Mouse (Mus musculus) layer of hippocampus, adult 2 months (tissue): ENCODE measurements around the gene Atoh7. TPM values are rescaled to one million over a fixed set of nuclear protein-coding genes. Genes with fewer than 3 reads are reported as not detected.
"Not testable (repeated sequence)": the region's sequence is repeated elsewhere in the genome, so short reads cannot be mapped to it uniquely, and the experiment has no call there.

Experiments used
- DNase-seq, 2 experiments: peaks; one replicate each; pipeline ENCODE4 v3.0.0; 2022; ENCODE audit warnings: low spot score in 2 of 2
- H3K27ac ChIP-seq: fragments of 200-600 bp; 2 replicates; pipeline ENCODE4 v1.8.1; 2022
- H3K4me3 ChIP-seq: fragments of 200-600 bp; 2 replicates; pipeline ENCODE4 v1.8.1; 2022; ENCODE audit warnings: mild to moderate bottlenecking
- CTCF ChIP-seq: fragments of 200-600 bp; conservative IDR thresholded peaks from 2 replicates; pipeline ENCODE4 v1.8.1; 2022; ENCODE audit warnings: antibody characterized with exemption, mild to moderate bottlenecking, moderate library complexity
- long read RNA-seq, 2 experiments: library from polyadenylated mRNA; stranded (forward); transcript quantifications; one replicate each; pipeline ENCODE4 v2.0.0; 2021; ENCODE audit warnings: borderline mapping rate in 2 of 2
- total RNA-seq, 2 experiments: library from RNA; stranded (reverse); gene quantifications; 2 replicates each; pipeline ENCODE4 v1.2.3; 2021

Gene Atoh7
- 1 to 10 TPM; 1.7 to 2.0 TPM for total RNA-seq
- long read RNA-seq, experiment 1, partial matches to known transcripts = 0 of 3 reads
- long read RNA-seq, experiment 1, other reads (novel, unspliced or antisense) = 0 of 3 reads
- long read RNA-seq, experiment 2, transcript Atoh7-201 (1 exons, 1,629 nt) = major isoform, 7 of 9 reads
- long read RNA-seq, experiment 2, partial matches to known transcripts = 0 of 9 reads
- long read RNA-seq, experiment 2, other reads (novel, unspliced or antisense) = 0 of 9 reads

DNA sequence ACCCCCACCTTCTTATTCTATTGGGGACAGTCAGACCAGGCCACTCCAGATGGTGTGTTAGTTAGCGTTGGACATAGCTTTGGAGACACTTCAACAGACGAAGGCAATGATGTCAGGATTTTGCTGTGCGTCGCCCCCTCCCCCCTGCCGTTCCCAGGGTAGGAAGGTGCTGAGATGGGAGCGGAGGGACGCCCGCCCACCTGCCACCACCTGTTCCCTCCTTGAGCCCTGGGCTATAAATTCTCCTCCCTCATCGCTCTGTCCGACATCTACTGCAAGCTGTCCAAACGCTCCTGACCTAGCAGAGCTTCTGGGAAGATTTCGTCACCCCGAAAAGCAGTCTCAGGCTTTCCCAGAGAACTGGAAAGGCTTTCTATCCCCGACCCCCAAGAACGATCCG, at the start of gene Atoh7:
Atoh7 (plus strand) TSS at position 131 of the 400 bp plus-strand sequence.
- peak in 1 of 2 experiments; percentile 25 for DNase-seq
- peak within 1 kb of the TSS; percentile 88 for H3K27ac ChIP-seq

GRCm38 (mm10) chr10:63051267-63051666, 48.2 kb upstream of the Atoh7 start:
- TF ChIP-seq CTCF = no peak
- no peak overlapping the region for H3K27ac ChIP-seq
- DNase-seq = no peak
- no peak overlapping the region for H3K4me3 ChIP-seq

More for the DNA sequence above, at the start of gene Atoh7:
- peak within 1 kb of the TSS; percentile 65 for H3K4me3 ChIP-seq
- TF ChIP-seq CTCF = no peak

GRCm38 (mm10) chr10:63052011-63052410, 47.4 kb upstream of the Atoh7 start:
- DNase-seq = no peak
- no peak overlapping the region for H3K4me3 ChIP-seq
- H3K27ac ChIP-seq = no peak overlapping the region
- TF ChIP-seq CTCF = no peak

- H3K27ac ChIP-seq = no peak overlapping the region
- no peak for TF ChIP-seq CTCF
- no peak for DNase-seq
- no peak overlapping the region for H3K4me3 ChIP-seq
Measured at GRCm38 (mm10) chr10:63053007-63053406, 46.4 kb upstream of the Atoh7 start.

GRCm38 (mm10) chr10:63054071-63054470, 45.4 kb upstream of the Atoh7 start:
- H3K4me3 ChIP-seq, H3K27ac ChIP-seq, DNase-seq: not testable (repeated sequence)

DNA sequence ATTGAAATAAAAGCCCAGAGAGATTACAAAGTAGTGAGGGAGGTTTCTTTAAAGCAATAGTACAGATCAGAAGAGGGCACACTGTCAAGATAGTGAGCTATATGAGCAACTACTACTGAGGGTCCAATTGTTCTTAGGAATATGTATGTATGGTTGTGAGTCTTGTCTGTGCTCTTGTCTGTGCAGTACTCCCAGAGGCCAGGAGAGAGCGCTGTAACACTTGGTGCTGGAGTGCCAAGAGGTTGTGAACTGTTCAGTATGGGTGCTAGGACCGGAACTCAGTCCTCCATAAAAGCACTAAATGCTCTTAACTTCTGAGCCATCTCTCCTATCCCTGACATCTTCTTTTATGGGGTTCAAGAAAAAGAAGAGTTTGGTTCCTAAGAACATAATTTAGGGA, 44.9 kb upstream of the Atoh7 start:
- Histone ChIP-seq H3K4me3 (no peak overlapping the region), H3K27ac (no peak overlapping the region)
- peak; percentile 33 for TF ChIP-seq CTCF

GRCm38 (mm10) chr10:63056966-63057750, 42.3 kb upstream of the Atoh7 start:
- Histone ChIP-seq H3K4me3 (no peak overlapping the region), H3K27ac (no peak overlapping the region)
- DNase-seq = no peak
- no peak for TF ChIP-seq CTCF

More for the DNA sequence above, 44.9 kb upstream of the Atoh7 start:
- DNase-seq = no peak

- no peak for TF ChIP-seq CTCF
- Histone ChIP-seq H3K27ac (no peak within 1 kb of the TSS), H3K4me3 (no peak within 1 kb of the TSS)
- DNase-seq = no peak
Measured at GRCm38 (mm10) chr10:63059862-63060261, 39.6 kb upstream of the Atoh7 start, which contains the start of gene Pbld1. Gene Pbld1, plus strand, starts transcription at chr10:63060162.

- no peak for TF ChIP-seq CTCF
- DNase-seq = no peak
- Histone ChIP-seq H3K4me3 (no peak overlapping the region), H3K27ac (no peak overlapping the region)
Measured at GRCm38 (mm10) chr10:63060406-63060805, 39.0 kb upstream of the Atoh7 start.

GRCm38 (mm10) chr10:63061266-63061665, 38.2 kb upstream of the Atoh7 start:
- DNase-seq = no peak
- Histone ChIP-seq H3K27ac (no peak overlapping the region), H3K4me3 (no peak overlapping the region)
- TF ChIP-seq CTCF = no peak

- TF ChIP-seq CTCF = no peak
- no peak for DNase-seq
- H3K4me3 ChIP-seq = no peak overlapping the region
- H3K27ac ChIP-seq = no peak overlapping the region
Measured at GRCm38 (mm10) chr10:63062696-63063095, 36.8 kb upstream of the Atoh7 start.

GRCm38 (mm10) chr10:63063365-63063764, 36.1 kb upstream of the Atoh7 start:
- H3K27ac ChIP-seq = no peak overlapping the region
- DNase-seq = no peak
- no peak overlapping the region for H3K4me3 ChIP-seq
- TF ChIP-seq CTCF = no peak

DNA sequence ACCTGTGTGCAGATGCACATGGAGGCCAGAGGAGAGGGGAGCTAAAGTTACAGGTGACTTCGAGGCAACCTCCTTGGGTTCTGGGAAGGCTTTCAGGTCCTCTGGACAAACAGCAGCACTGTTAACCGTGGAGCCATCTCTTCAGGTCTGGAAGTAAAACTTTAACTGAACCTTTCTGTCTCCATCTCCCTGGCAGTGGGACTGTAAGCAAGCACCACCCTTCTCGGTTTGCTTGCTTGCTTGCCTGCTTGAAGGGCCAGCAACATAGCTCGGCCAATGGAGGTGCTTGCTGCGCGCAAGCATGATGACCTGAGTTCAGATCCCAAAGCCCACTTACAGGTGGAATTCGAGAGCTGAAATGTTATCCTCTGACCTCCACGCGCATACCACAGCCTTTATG, 34.9 kb upstream of the Atoh7 start:
- DNase-seq = no peak
- no peak overlapping the region for H3K4me3 ChIP-seq
- no peak overlapping the region for H3K27ac ChIP-seq
- TF ChIP-seq CTCF = no peak

- Histone ChIP-seq H3K4me3 (no peak overlapping the region), H3K27ac (no peak overlapping the region)
- no peak for TF ChIP-seq CTCF
- no peak for DNase-seq
Measured at GRCm38 (mm10) chr10:63065561-63065960, 33.9 kb upstream of the Atoh7 start.
